Mouse (Mus musculus) T-helper 17 cell (primary cell): ENCODE measurements at regions not wholly inside any gene's neighbourhood (a gene's known extent, or its start where the extent isn't known, plus 50 kb on each side); places are given as distances from the start of the nearest gene placed in this dataset.

Source experiments
- in situ Hi-C, 2 experiments: fragments of 300-600 bp; cut with MboI, MseI; formaldehyde crosslinking; loops; 1 replicate in 1 of 2; 2 replicates in 1 of 2; pipeline ENCODE4 v1.15.1; 2025; ENCODE audit warnings: high pct_unique_total_duplicates in 2 of 2

GRCm38 (mm10) chr9:112431920-112432437 is 196.2 kb upstream of the Arpp21 start:
- in situ Hi-C loops: no loop called here

GRCm38 (mm10) chr9:112429196-112429595 is 193.5 kb upstream of the Arpp21 start:
- in situ Hi-C loops: no loop called here

GRCm38 (mm10) chr9:112405772-112406315 is 170.1 kb upstream of the Arpp21 start:
- in situ Hi-C loops: no loop called here

- in situ Hi-C loops: loop anchor here in 1 of 2 experiments (10.0 kb wide), 1 partner anchor 246 kb away; no protein-coding TSS in a partner anchor
Measured at GRCm38 (mm10) chr9:112370746-112371145, 135.0 kb upstream of the Arpp21 start.

GRCm38 (mm10) chr9:112367291-112367690 is 131.6 kb upstream of the Arpp21 start:
- in situ Hi-C loops: no loop called here

- in situ Hi-C loops: no loop called here
Measured at GRCm38 (mm10) chr9:112361355-112361754, 125.6 kb upstream of the Arpp21 start.

- in situ Hi-C loops: no loop called here
Measured at GRCm38 (mm10) chr9:112358711-112359298, 123.1 kb upstream of the Arpp21 start.

GRCm38 (mm10) chr9:112353196-112353595 is 117.5 kb upstream of the Arpp21 start:
- in situ Hi-C loops: no loop called here

GRCm38 (mm10) chr9:112348942-112349341 is 113.2 kb upstream of the Arpp21 start:
- in situ Hi-C loops: no loop called here

GRCm38 (mm10) chr9:112344792-112345191 is 109.1 kb upstream of the Arpp21 start:
- in situ Hi-C loops: no loop called here

GRCm38 (mm10) chr9:112340363-112340762 is 104.6 kb upstream of the Arpp21 start:
- in situ Hi-C loops: no loop called here

GRCm38 (mm10) chr9:112320016-112320415 is 84.3 kb upstream of the Arpp21 start:
- in situ Hi-C loops: no loop called here

- in situ Hi-C loops: no loop called here
Measured at GRCm38 (mm10) chr9:112308950-112309349, 73.2 kb upstream of the Arpp21 start.

- in situ Hi-C loops: no loop called here
Measured at GRCm38 (mm10) chr9:112307837-112308236, 72.1 kb upstream of the Arpp21 start.

- in situ Hi-C loops: loop anchor here in 1 of 2 experiments (10.0 kb wide), 1 partner anchor 1793 kb away; no protein-coding TSS in a partner anchor
Measured at GRCm38 (mm10) chr9:112291875-112292274, 56.1 kb upstream of the Arpp21 start.
